8 mouse cellular contexts compared by ENCODE assay signal in genomic region chr11:117177303-117177979, GRCm38 (mm10). TPM values are rescaled to one million over a fixed set of nuclear protein-coding genes. Genes with fewer than 3 reads are reported as not detected.
DNase-seq lines count a peak whose midpoint lies in the region; ATAC-seq and TF ChIP-seq lines count a peak whose summit lies in the region.

No protein-coding gene starts in this region.

- no peak overlapping the region for H3K4me2 ChIP-seq in forebrain, postnatal 0 days (ENCODE audit: low read depth)
- no peak overlapping the region for H3K4me2 ChIP-seq in lung, embryonic 16.5 days (ENCODE audit: low read depth, low read length)

- no peak overlapping the region for H3K27ac ChIP-seq in forebrain, postnatal 0 days (ENCODE audit: low read depth, low read length)
- peak overlapping the region; percentile 50 for H3K27ac ChIP-seq in hindbrain, embryonic 10.5 days
- H3K27ac ChIP-seq in lung, embryonic 16.5 days (ENCODE audit: low read length), result no peak overlapping the region

- H3K9ac ChIP-seq in forebrain, postnatal 0 days, result no peak overlapping the region
- no peak overlapping the region for H3K9ac ChIP-seq in lung, embryonic 16.5 days (ENCODE audit: low read length)

- H3K4me3 ChIP-seq in forebrain, postnatal 0 days (ENCODE audit: low read depth, low read length), result no peak overlapping the region
- H3K4me3 ChIP-seq in hindbrain, embryonic 10.5 days, result no peak overlapping the region
- no peak overlapping the region for H3K4me3 ChIP-seq in lung, embryonic 16.5 days (ENCODE audit: low read length)

- peak; percentile 89 for TF ChIP-seq CTCF in forebrain, postnatal 0 days (IDR thresholded peaks at IDR 0.05; ENCODE audit: low read depth)

- ATAC-seq in cerebellum, adult (ENCODE audit: insufficient number of reproducible peaks, low FRiP score, low TSS enrichment), result peak; percentile 65; the same call in 1 of the 2 replicates
- ATAC-seq in forebrain, postnatal 0 days, result peak; percentile 86
- peak; percentile 71 for ATAC-seq in lung, embryonic 16.5 days (ENCODE audit: low read depth)

- WGBS in forebrain, postnatal 0 days, result 56% methylated on average over 8 of the region's 11 CpGs
- 61% methylated on average over 8 of the region's 11 CpGs for WGBS in hindbrain, embryonic 10.5 days
- WGBS in lung, embryonic 16.5 days, result 43% methylated on average over 10 of the region's 11 CpGs

- H3K4me1 ChIP-seq in forebrain, postnatal 0 days (ENCODE audit: insufficient read depth), result 0 out of 2 replicates have a peak, but pooled peaks cover 3% of the 10 kb centered on the region
- H3K4me1 ChIP-seq in hindbrain, embryonic 10.5 days (replicated peaks), result peaks cover 19% of the 10 kb centered on the region
- peaks cover 14% of the 10 kb centered on the region for H3K4me1 ChIP-seq in lung, embryonic 16.5 days (replicated peaks; ENCODE audit: control insufficient read depth, insufficient read depth, low read length)

- H3K36me3 ChIP-seq in forebrain, postnatal 0 days (ENCODE audit: insufficient read depth), result no peaks in the 10 kb centered on the region
- H3K36me3 ChIP-seq in hindbrain, embryonic 10.5 days, result no peaks in the 10 kb centered on the region
- H3K36me3 ChIP-seq in lung, embryonic 16.5 days (ENCODE audit: control insufficient read depth, insufficient read depth, low read length), result no peaks in the 10 kb centered on the region

- H3K27me3 ChIP-seq in forebrain, postnatal 0 days (ENCODE audit: insufficient read depth, low read length), result no peaks in the 10 kb centered on the region
- peaks cover 3% of the 10 kb centered on the region; the same call in 1 of the 2 replicates for H3K27me3 ChIP-seq in hindbrain, embryonic 10.5 days (ENCODE audit: insufficient read depth, poor library complexity, severe bottlenecking)
- no peaks in the 10 kb centered on the region for H3K27me3 ChIP-seq in lung, embryonic 16.5 days (ENCODE audit: control insufficient read depth, insufficient read depth, low read depth, low read length)

- DNase-seq in ES-CJ7 (ENCODE audit: low read depth, low spot score), result peak; percentile 86
- peak; percentile 88 for DNase-seq in forebrain, postnatal 0 days
- DNase-seq in hindbrain, embryonic 10.5 days (ENCODE audit: low spot score), result peak; percentile 88
- peak; percentile 82 for DNase-seq in layer of hippocampus, adult 9-10 months (ENCODE audit: low spot score)
- peak; percentile 90 for DNase-seq in ovary, postnatal 10 days (ENCODE audit: low spot score)
- peak; percentile 52 to 87 for DNase-seq in thymus, postnatal 10 days (ENCODE audit: low spot score in 2 of 2)

- H3K9me3 ChIP-seq in forebrain, postnatal 0 days (ENCODE audit: low read length), result peaks cover 8% of the 10 kb centered on the region
- peaks cover 25% of the 10 kb centered on the region for H3K9me3 ChIP-seq in hindbrain, embryonic 10.5 days
- peaks cover 9% of the 10 kb centered on the region for H3K9me3 ChIP-seq in lung, embryonic 16.5 days (ENCODE audit: control insufficient read depth, low read length)

RNA-seq across cellular contexts. Expression of gene Sept9, which starts 22.0 kb away (rescaled TPM):
- 99.3 and 112 TPM in 2 replicates for total RNA-seq in forebrain, postnatal 0 days (2014; rRNA removed)
- 99.7 and 112 TPM in 2 replicates for polyA plus RNA-seq in forebrain, postnatal 0 days (2015; fragmentation: Nextera tagmentation; extraction: Ambion mirVana)
- 186 and 206 TPM in 2 replicates for polyA plus RNA-seq in hindbrain, embryonic 10.5 days (2016; fragmentation: Nextera tagmentation; extraction: Ambion mirVana)
- 128 and 139 TPM in 2 replicates for polyA plus RNA-seq in lung, embryonic 16.5 days (2015; fragmentation: Nextera tagmentation; extraction: Ambion mirVana)
